Mouse (Mus musculus) stomach, postnatal 0 days (tissue): ENCODE results near the gene Mpig6b. TPM values are rescaled to one million over a fixed set of nuclear protein-coding genes. Genes with fewer than 3 reads are reported as not detected.

Experiments used
- ATAC-seq: fragments of 200-750 bp; cut with Nextera tagmentation; 2 replicates; pipeline ENCODE4 v1.8.0; 2017; ENCODE audit not compliant: low FRiP score, low TSS enrichment
- DNase-seq: peaks from one replicate; pipeline ENCODE4 v3.0.0-alpha.2; 2016; ENCODE audit warnings: low spot score
- H3K27ac ChIP-seq: fragments of 300-500 bp; sonication (generic); replicated peaks from 2 replicates; pipeline ENCODE4 v1.5.1; 2014; ENCODE audit warnings: mild to moderate bottlenecking, control low read depth
- H3K27me3 ChIP-seq: fragments of 300-500 bp; sonication (generic); 2 replicates; pipeline ENCODE4 v1.6.1; 2014; ENCODE audit warnings: low read length; ENCODE audit not compliant: control insufficient read depth, insufficient read depth
- H3K36me3 ChIP-seq: fragments of 300-500 bp; sonication (generic); 2 replicates; pipeline ENCODE4 v1.6.1; 2014; ENCODE audit warnings: low read length, mixed read lengths; ENCODE audit not compliant: control insufficient read depth, insufficient read depth
- H3K4me1 ChIP-seq: fragments of 300-500 bp; sonication (generic); replicated peaks from 2 replicates; pipeline ENCODE4 v1.6.1; 2014; ENCODE audit warnings: antibody characterized with exemption; ENCODE audit not compliant: control insufficient read depth, insufficient read depth
- H3K4me2 ChIP-seq: fragments of 300-500 bp; sonication (generic); replicated peaks from 2 replicates; pipeline ENCODE4 v1.6.1; 2014; ENCODE audit warnings: low read depth, mild to moderate bottlenecking, control low read depth, moderate library complexity
- H3K4me3 ChIP-seq: fragments of 300-500 bp; sonication (generic); 2 replicates; pipeline ENCODE4 v1.5.1; 2014; ENCODE audit warnings: low read depth, low read length, control low read depth
- H3K9ac ChIP-seq: fragments of 300-500 bp; sonication (generic); 2 replicates; pipeline ENCODE4 v1.6.1; 2014; ENCODE audit warnings: mild to moderate bottlenecking, low read length, control low read depth, mixed read lengths
- H3K9me3 ChIP-seq: fragments of 300-500 bp; sonication (generic); 2 replicates; pipeline ENCODE4 v1.6.1; 2016; ENCODE audit warnings: low read length; ENCODE audit not compliant: control insufficient read depth
- CTCF ChIP-seq: IDR thresholded peaks from 2 replicates; pipeline ENCODE4 v1.5.1; 2016; ENCODE audit warnings: antibody characterized with exemption, low read depth, mild to moderate bottlenecking, moderate library complexity
- EP300 ChIP-seq: optimal IDR thresholded peaks from 2 replicates; pipeline ENCODE3; 2016; ENCODE audit warnings: antibody characterized with exemption
- WGBS: fragments of 180-500 bp; shearing (Covaris S2); extraction: QIAGEN DNeasy Blood & Tissue Kit; methylation state at CpG from one replicate; pipeline ENCODE4 v1.1.7; 2014; 5-methylcytosine and 5-hydroxymethylcytosine counted together
- polyA plus RNA-seq: library from polyadenylated mRNA; unstranded; fragments of >200 nt; fragmentation: Nextera tagmentation; extraction: Ambion mirVana; gene quantifications from 2 replicates; pipeline ENCODE4 v1.2.1, GENCODE M21; 2015

Gene Mpig6b
- polyA plus RNA-seq, 1 experiment from 2014 or later = 0.49 TPM

GRCm38 (mm10) chr17:35090166-35090932, 24.4 kb upstream of the Mpig6b start:
- H3K27me3 ChIP-seq = no peaks in the 10 kb centered on the region
- peak overlapping the region; percentile 98; the same call in 1 of the 2 replicates for H3K27ac ChIP-seq
- peaks cover 3% of the 10 kb centered on the region; the same call in 1 of the 2 replicates for H3K4me1 ChIP-seq
- DNase-seq (no peak), ATAC-seq (no peak)
- H3K4me2 ChIP-seq = peak overlapping the region; percentile 73
- peak overlapping the region; percentile 70 for H3K4me3 ChIP-seq
- H3K9me3 ChIP-seq = no peaks in the 10 kb centered on the region
- TF ChIP-seq EP300 (no peak), CTCF (no peak)
- WGBS = 57% methylated on average over 8 of the region's 8 CpGs
- H3K36me3 ChIP-seq = peaks cover 11% of the 10 kb centered on the region
- peak overlapping the region; percentile 90 for H3K9ac ChIP-seq

- Histone ChIP-seq H3K27ac (peak within 1 kb of the TSS; percentile 98), H3K4me2 (peak within 1 kb of the TSS; percentile 73), H3K4me1 (peaks cover 3% of the 10 kb centered on the region; the same call in 1 of the 2 replicates), H3K9me3 (no peaks in the 10 kb centered on the region), H3K27me3 (no peaks in the 10 kb centered on the region), H3K4me3 (peak within 1 kb of the TSS; percentile 70), H3K36me3 (peaks cover 7% of the 10 kb centered on the region), H3K9ac (peak within 1 kb of the TSS; percentile 90)
- TF ChIP-seq EP300 (no peak), CTCF (peak; percentile 37)
- ATAC-seq (peak; percentile 98), DNase-seq (peak; percentile 94)
- WGBS = 3% methylated on average over 61 of the region's 67 CpGs
Measured at GRCm38 (mm10) chr17:35088825-35089644, 23.1 kb upstream of the Mpig6b start, which contains the start of gene Abhd16a. Abhd16a (plus strand) TSS chr17:35089263.

GRCm38 (mm10) chr17:35088151-35088550, 22.2 kb upstream of the Mpig6b start:
- no peak overlapping the region for H3K4me2 ChIP-seq
- no peak overlapping the region for H3K4me3 ChIP-seq
- no peaks in the 10 kb centered on the region for H3K9me3 ChIP-seq
- DNase-seq = no peak
- H3K9ac ChIP-seq = no peak overlapping the region
- H3K27ac ChIP-seq = no peak overlapping the region
- ATAC-seq = no peak
- TF ChIP-seq CTCF (peak; percentile 65), EP300 (no peak)
- H3K27me3 ChIP-seq = no peaks in the 10 kb centered on the region
- 47% methylated on average over 2 of the region's 2 CpGs for WGBS
- peaks cover 3% of the 10 kb centered on the region; the same call in 1 of the 2 replicates for H3K4me1 ChIP-seq
- peaks cover 3% of the 10 kb centered on the region; the same call in 1 of the 2 replicates for H3K36me3 ChIP-seq

- H3K36me3 ChIP-seq = no peaks in the 10 kb centered on the region
- TF ChIP-seq EP300 (no peak), CTCF (no peak)
- H3K9ac ChIP-seq = no peak within 1 kb of the TSS
- no peaks in the 10 kb centered on the region for H3K9me3 ChIP-seq
- H3K4me2 ChIP-seq = no peak within 1 kb of the TSS
- DNase-seq (no peak), ATAC-seq (no peak)
- H3K4me1 ChIP-seq = peaks cover 2% of the 10 kb centered on the region; the same call in 1 of the 2 replicates
- H3K27me3 ChIP-seq = no peaks in the 10 kb centered on the region
- WGBS = 65% methylated on average over 7 of the region's 7 CpGs
- H3K27ac ChIP-seq = no peak within 1 kb of the TSS
- no peak within 1 kb of the TSS for H3K4me3 ChIP-seq
Measured at GRCm38 (mm10) chr17:35085208-35085865, 19.4 kb upstream of the Mpig6b start, which contains the start of gene Ly6g6f. Ly6g6f (minus strand) TSS chr17:35085610.

- DNase-seq (no peak), ATAC-seq (no peak)
- WGBS = 78% methylated on average over 3 of the region's 3 CpGs
Measured at GRCm38 (mm10) chr17:35083929-35084497, 18.0 kb upstream of the Mpig6b start.

More at GRCm38 (mm10) chr17:35083929-35084497, 18.0 kb upstream of the Mpig6b start:
- Histone ChIP-seq H3K27ac (no peak overlapping the region), H3K27me3 (no peaks in the 10 kb centered on the region), H3K4me2 (no peak overlapping the region), H3K9ac (no peak overlapping the region), H3K4me1 (no peaks in the 10 kb centered on the region; the same call in 1 of the 2 replicates), H3K4me3 (no peak overlapping the region), H3K9me3 (no peaks in the 10 kb centered on the region), H3K36me3 (no peaks in the 10 kb centered on the region)
- TF ChIP-seq EP300 = no peak
- no peak for TF ChIP-seq CTCF
